In genomic region chr5:24601071-24601835, GRCm38 (mm10) we compare ENCODE assay signal across 8 mouse cellular contexts. TPM values are rescaled to one million over a fixed set of nuclear protein-coding genes. Genes with fewer than 3 reads are reported as not detected.
DNase-seq lines count a peak whose midpoint lies in the region; ATAC-seq and TF ChIP-seq lines count a peak whose summit lies in the region.

No protein-coding gene starts in this region.

- H3K4me2 ChIP-seq in lung, postnatal 0 days (replicated peaks; ENCODE audit: low read depth, low read length), result peak overlapping the region; percentile 96
- H3K4me2 ChIP-seq in liver, postnatal 0 days (ENCODE audit: low read depth, low read length), result peak overlapping the region; percentile 71

- no peaks in the 10 kb centered on the region for H3K9me3 ChIP-seq in lung, postnatal 0 days (ENCODE audit: low read length)
- H3K9me3 ChIP-seq in liver, postnatal 0 days (ENCODE audit: low read length), result no peaks in the 10 kb centered on the region

- no peaks in the 10 kb centered on the region for H3K27me3 ChIP-seq in lung, postnatal 0 days (replicated peaks; ENCODE audit: insufficient read depth, low read length)
- H3K27me3 ChIP-seq in liver, postnatal 0 days (ENCODE audit: insufficient read depth, low read length), result peaks cover 81% of the 10 kb centered on the region

- H3K4me3 ChIP-seq in lung, postnatal 0 days (ENCODE audit: low read depth, low read length), result peak overlapping the region; percentile 62
- H3K4me3 ChIP-seq in liver, postnatal 0 days (ENCODE audit: low read depth, low read length), result peak overlapping the region; percentile 40

- no peak for TF ChIP-seq EP300 in lung, postnatal 0 days (IDR thresholded peaks at IDR 0.05)
- no peak for TF ChIP-seq EP300 in liver, postnatal 0 days (IDR thresholded peaks at IDR 0.05; ENCODE audit: low read depth)

- no peak for ATAC-seq in cerebellum, adult (ENCODE audit: insufficient number of reproducible peaks, low FRiP score, low TSS enrichment)
- no peak for ATAC-seq in lung, postnatal 0 days
- ATAC-seq in liver, postnatal 0 days, result no peak

- intact Hi-C loops in heart, postnatal 14 days (cut with DNase I), result no loop called here

- H3K4me1 ChIP-seq in lung, postnatal 0 days (ENCODE audit: insufficient read depth, low read depth, low read length), result peaks cover 28% of the 10 kb centered on the region; the same call in 1 of the 2 replicates
- peaks cover 32% of the 10 kb centered on the region for H3K4me1 ChIP-seq in liver, postnatal 0 days (ENCODE audit: insufficient read depth)

- WGBS in lung, postnatal 0 days, result under 1% methylated on average over 31 of the region's 33 CpGs
- WGBS in liver, postnatal 0 days (ENCODE audit: insufficient replicate concordance), result 3% methylated on average over 32 of the region's 33 CpGs

- no peaks in the 10 kb centered on the region for H3K36me3 ChIP-seq in lung, postnatal 0 days (ENCODE audit: insufficient read depth, low read length)
- no peaks in the 10 kb centered on the region for H3K36me3 ChIP-seq in liver, postnatal 0 days (replicated peaks; ENCODE audit: insufficient read depth, low read length)

- DNase-seq in cerebellum, adult 11-12 months, result peak; percentile 56
- DNase-seq in lung, postnatal 0 days (ENCODE audit: low spot score), result no peak
- DNase-seq in lung, postnatal 10 days, result no peak
- peak; percentile 52 for DNase-seq in heart, postnatal 14 days
- no peak for DNase-seq in liver, postnatal 0 days
- no peak for DNase-seq in right cerebral cortex, postnatal 25 days
- no peak for DNase-seq in thymus, postnatal 36 days

- H3K9ac ChIP-seq in lung, postnatal 0 days (replicated peaks; ENCODE audit: low read depth), result peak overlapping the region; percentile 58
- peak overlapping the region; percentile 50; the same call in 1 of the 2 replicates for H3K9ac ChIP-seq in liver, postnatal 0 days (replicated peaks)

- TF ChIP-seq CTCF in lung, postnatal 0 days (IDR thresholded peaks at IDR 0.05), result no peak; the same call in 1 of the 2 replicates
- TF ChIP-seq CTCF in liver, postnatal 0 days (IDR thresholded peaks at IDR 0.05; ENCODE audit: low read depth), result no peak

- H3K27ac ChIP-seq in lung, postnatal 0 days (ENCODE audit: low read length), result peak overlapping the region; percentile 97
- peak overlapping the region; percentile 39; the same call in 1 of the 2 replicates for H3K27ac ChIP-seq in liver, postnatal 0 days (ENCODE audit: low read depth)

RNA-seq across cellular contexts. Expression of gene Chpf2, which starts 14.7 kb away (rescaled TPM):
- polyA plus RNA-seq in lung, postnatal 0 days (2015; fragmentation: Nextera tagmentation; extraction: Ambion mirVana), result 18.3 and 22.5 TPM in 2 replicates
- total RNA-seq in heart, postnatal 14 days (2021), result 10 to 100 TPM; 12.4 to 14.3 TPM
- polyA plus RNA-seq in liver, postnatal 0 days (2015; fragmentation: Nextera tagmentation; extraction: Ambion mirVana), result 13.8 and 15.9 TPM in 2 replicates

RNA-seq across cellular contexts. Expression of gene Smarcd3, which starts 23.0 kb away (rescaled TPM):
- 8.0 and 12.1 TPM in 2 replicates for polyA plus RNA-seq in lung, postnatal 0 days (2015; fragmentation: Nextera tagmentation; extraction: Ambion mirVana)
- total RNA-seq in heart, postnatal 14 days (2021), result 10 to 100 TPM; 59.2 to 60.7 TPM
- 0.80 and 0.84 TPM in 2 replicates for polyA plus RNA-seq in liver, postnatal 0 days (2015; fragmentation: Nextera tagmentation; extraction: Ambion mirVana)

RNA-seq across cellular contexts. Expression of gene Abcf2, which starts 24.0 kb away (rescaled TPM):
- polyA plus RNA-seq in lung, postnatal 0 days (2015; fragmentation: Nextera tagmentation; extraction: Ambion mirVana), result 47.7 TPM in 2 replicates
- 10 to 100 TPM; 44.0 to 45.7 TPM for total RNA-seq in heart, postnatal 14 days (2021)
- polyA plus RNA-seq in liver, postnatal 0 days (2015; fragmentation: Nextera tagmentation; extraction: Ambion mirVana), result 24.9 and 26.4 TPM in 2 replicates

RNA-seq across cellular contexts. Expression of gene 4931409K22Rik, which starts 44.6 kb away (rescaled TPM):
- polyA plus RNA-seq in lung, postnatal 0 days (2015; fragmentation: Nextera tagmentation; extraction: Ambion mirVana), result not detected in 2 replicates
- not detected for total RNA-seq in heart, postnatal 14 days (2021)
- polyA plus RNA-seq in liver, postnatal 0 days (2015; fragmentation: Nextera tagmentation; extraction: Ambion mirVana), result not detected in 2 replicates

Comparison
In these comparisons a context has a peak if more than half of its experiments do, and no peak if none do; other contexts are left out.
1. DNase-seq: peak in cerebellum, adult 11-12 months (single experiment) and heart, postnatal 14 days (2 of 2); none in lung, postnatal 0 days (single experiment), lung, postnatal 10 days (single experiment), liver, postnatal 0 days (single experiment), right cerebral cortex, postnatal 25 days (single experiment) and thymus, postnatal 36 days (0 of 2).